Mouse (Mus musculus): ENCODE measurements around the gene Atp5d.

GRCm38 (mm10) chr10:80107678-80108077 lies 30.8 kb upstream of the Atp5d start:
- TF ChIP-seq POLR2A (IDR thresholded peaks at IDR 0.05; ENCODE audit: insufficient read length, low read depth) (no peak), USF1 (IDR thresholded peaks at IDR 0.05; ENCODE audit: low read depth) (no peak), CEBPB (IDR thresholded peaks at IDR 0.05; ENCODE audit: insufficient read depth, poor library complexity, severe bottlenecking) (no peak), MYOG (IDR thresholded peaks at IDR 0.05; ENCODE audit: control insufficient read depth in 1 of 3, insufficient read depth in 1 of 3, insufficient read length in 2 of 3, low read depth in 2 of 3) (peak in 1 of 3 experiments; percentile 68), TCF12 (IDR thresholded peaks at IDR 0.05; ENCODE audit: insufficient read depth, poor library complexity, severe bottlenecking) (no peak), POLR2AphosphoS2 (IDR thresholded peaks at IDR 0.05; ENCODE audit: insufficient read length, low read depth) (no peak), SRF (IDR thresholded peaks at IDR 0.05; ENCODE audit: control insufficient read depth, insufficient read length, low read depth) (no peak), TCF3 (IDR thresholded peaks at IDR 0.05; ENCODE audit: insufficient read length, low read depth) (no peak), MAX (IDR thresholded peaks at IDR 0.05; ENCODE audit: low read depth) (no peak), MYOD1 (IDR thresholded peaks at IDR 0.05; ENCODE audit: control insufficient read depth in 1 of 3, insufficient read length in 2 of 3, low read depth in 2 of 3) (peak in 1 of 3 experiments; percentile 54), E2F4 (IDR thresholded peaks at IDR 0.05; ENCODE audit: insufficient read depth) (no peak), REST (IDR thresholded peaks at IDR 0.05; ENCODE audit: insufficient read depth, insufficient read length) (no peak)

Measured in myocyte (in vitro differentiated cells).